Mouse (Mus musculus): ENCODE results near the gene Plod1. TPM values are rescaled to one million over a fixed set of nuclear protein-coding genes. Genes with fewer than 3 reads are reported as not detected.

Gene Plod1
- polyA plus RNA-seq, 1 experiment = 10.2 TPM

DNA sequence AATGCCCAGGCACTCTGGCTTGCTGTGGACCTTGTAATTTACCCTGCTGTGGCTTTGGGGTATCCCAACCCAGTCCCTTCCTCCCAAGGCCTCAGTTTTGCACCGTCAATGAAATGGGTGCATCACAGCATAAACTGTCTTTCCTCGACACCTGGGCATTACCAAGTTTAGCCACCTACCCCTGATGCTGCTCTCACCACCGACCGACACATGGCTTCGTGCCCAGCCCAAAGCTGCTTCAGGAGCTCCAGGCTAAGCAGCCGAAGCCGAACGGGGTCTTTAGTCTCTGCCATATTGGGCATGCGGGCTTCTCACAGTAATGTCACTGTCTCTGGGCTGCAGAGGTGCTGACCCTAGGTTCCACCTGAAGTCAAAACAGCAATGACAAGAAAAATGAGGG lies 70.5 kb downstream of the Plod1 start:
- no peak overlapping the region for H3K27ac ChIP-seq (ENCODE audit: control insufficient read depth, insufficient read depth, low read depth, low read length, poor library complexity)
- TF ChIP-seq CTCF (IDR thresholded peaks at IDR 0.05; ENCODE audit: control insufficient read depth, insufficient read depth, low read length) (no peak), POLR2A (IDR thresholded peaks at IDR 0.05; ENCODE audit: borderline replicate concordance, control insufficient read depth, low read depth, low read length) (no peak)

DNA sequence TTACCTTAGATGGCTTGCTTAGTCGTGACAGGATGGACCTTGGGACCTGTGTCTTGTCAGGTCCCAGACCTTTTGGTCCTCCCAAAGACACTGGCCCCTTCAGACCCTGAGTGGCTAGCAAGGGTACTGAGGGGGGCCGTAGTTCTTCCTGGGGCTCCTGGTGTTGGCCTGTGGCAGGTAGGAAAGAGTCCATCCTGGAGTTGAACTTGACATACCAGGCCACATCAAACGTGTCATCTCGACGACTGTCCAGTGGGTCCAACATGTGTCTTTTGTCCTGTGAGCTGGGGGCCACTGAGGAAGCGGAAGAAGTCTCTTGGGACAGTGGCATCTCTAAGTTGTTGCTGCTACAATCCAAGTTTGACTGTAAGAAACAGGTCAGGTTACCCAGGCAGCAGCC lies 70.9 kb downstream of the Plod1 start:
- TF ChIP-seq POLR2A (IDR thresholded peaks at IDR 0.05; ENCODE audit: borderline replicate concordance, control insufficient read depth, low read depth, low read length) (no peak), CTCF (IDR thresholded peaks at IDR 0.05; ENCODE audit: control insufficient read depth, insufficient read depth, low read length) (no peak)
- Histone ChIP-seq H3K4me3 (replicated peaks; ENCODE audit: control insufficient read depth, low read depth, low read length) (no peak overlapping the region), H3K27ac (ENCODE audit: control insufficient read depth, insufficient read depth, low read depth, low read length, poor library complexity) (no peak overlapping the region), H3K4me1 (ENCODE audit: control insufficient read depth, insufficient read depth, low read length) (peaks cover 3% of the 10 kb centered on the region; the same call in 1 of the 2 replicates)
- 92% methylated on average over 6 of the region's 6 CpGs for WGBS

More for the DNA sequence above, 70.5 kb downstream of the Plod1 start:
- Histone ChIP-seq H3K4me1 (ENCODE audit: control insufficient read depth, insufficient read depth, low read length) (peaks cover 3% of the 10 kb centered on the region; the same call in 1 of the 2 replicates), H3K4me3 (replicated peaks; ENCODE audit: control insufficient read depth, low read depth, low read length) (no peak overlapping the region)
- 91% methylated on average over 9 of the region's 9 CpGs for WGBS

DNA sequence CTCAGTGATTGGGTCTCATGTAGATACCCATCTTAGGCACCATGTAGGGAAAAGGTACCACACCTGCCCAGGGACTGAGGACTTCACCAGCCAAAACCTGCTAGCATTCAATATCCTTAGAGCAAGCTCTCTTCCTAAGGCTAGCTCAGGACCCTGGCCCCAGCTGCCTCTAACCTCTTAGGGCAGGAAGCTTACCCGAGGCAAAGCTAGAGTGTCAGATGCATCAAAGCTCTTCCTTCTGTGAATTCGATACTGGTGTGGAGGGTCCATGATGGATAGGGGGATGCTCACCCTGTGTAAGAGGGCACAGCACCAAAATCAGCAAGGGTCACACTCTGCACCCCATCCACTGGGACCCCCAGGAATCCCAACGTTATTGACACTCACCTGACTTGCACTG lies 74.5 kb downstream of the Plod1 start:
- Histone ChIP-seq H3K4me1 (ENCODE audit: control insufficient read depth, insufficient read depth, low read length) (no peaks in the 10 kb centered on the region), H3K27ac (ENCODE audit: control insufficient read depth, insufficient read depth, low read depth, low read length, poor library complexity) (no peak overlapping the region), H3K4me3 (replicated peaks; ENCODE audit: control insufficient read depth, low read depth, low read length) (no peak overlapping the region)
- 84% methylated on average over 3 of the region's 3 CpGs for WGBS
- TF ChIP-seq CTCF (IDR thresholded peaks at IDR 0.05; ENCODE audit: control insufficient read depth, insufficient read depth, low read length) (no peak), POLR2A (IDR thresholded peaks at IDR 0.05; ENCODE audit: borderline replicate concordance, control insufficient read depth, low read depth, low read length) (no peak)

Other genes with a start within 250 kb of the Plod1 start
- 2.3 TPM in 1 of 2 replicates, not detected in the other for gene Zfp534, start 234.2 kb downstream of the Plod1 start, polyA plus RNA-seq (2011; ENCODE audit: insufficient read depth, insufficient read length, low replicate concordance, missing spikeins)
- 6.1 and 13.8 TPM in 2 replicates for gene Zfp984, start 127.0 kb downstream of the Plod1 start, polyA plus RNA-seq (2011; ENCODE audit: insufficient read depth, insufficient read length, low replicate concordance, missing spikeins)
- 2.0 and 4.5 TPM in 2 replicates for gene Zfp933, start 88.4 kb downstream of the Plod1 start, polyA plus RNA-seq (2011; ENCODE audit: insufficient read depth, insufficient read length, low replicate concordance, missing spikeins)
- 88.5 and 129 TPM in 2 replicates for gene Miip, start 68.0 kb downstream of the Plod1 start, polyA plus RNA-seq (2011; ENCODE audit: insufficient read depth, insufficient read length, low replicate concordance, missing spikeins)
- 2.1 and 3.3 TPM in 2 replicates for gene Fv1, start 67.8 kb downstream of the Plod1 start, polyA plus RNA-seq (2011; ENCODE audit: insufficient read depth, insufficient read length, low replicate concordance, missing spikeins)
- 12.1 and 23.5 TPM in 2 replicates for gene Mfn2, start 32.1 kb downstream of the Plod1 start, polyA plus RNA-seq (2011; ENCODE audit: insufficient read depth, insufficient read length, low replicate concordance, missing spikeins)
- 12.4 and 19.6 TPM in 2 replicates for gene 2510039O18Rik, start 4.1 kb upstream of the Plod1 start, polyA plus RNA-seq (2011; ENCODE audit: insufficient read depth, insufficient read length, low replicate concordance, missing spikeins)
- gene Nppb, start 49.0 kb upstream of the Plod1 start, polyA plus RNA-seq (2011; ENCODE audit: insufficient read depth, insufficient read length, low replicate concordance, missing spikeins) = not detected in 2 replicates
- gene Nppa, start 64.0 kb upstream of the Plod1 start, polyA plus RNA-seq (2011; ENCODE audit: insufficient read depth, insufficient read length, low replicate concordance, missing spikeins) = not detected in 2 replicates
- gene Clcn6, start 102.1 kb upstream of the Plod1 start, polyA plus RNA-seq (2011; ENCODE audit: insufficient read depth, insufficient read length, low replicate concordance, missing spikeins) = 3.4 and 6.8 TPM in 2 replicates
- gene Mthfr, start 102.3 kb upstream of the Plod1 start, polyA plus RNA-seq (2011; ENCODE audit: insufficient read depth, insufficient read length, low replicate concordance, missing spikeins) = 5.2 and 9.6 TPM in 2 replicates
- 10.0 and 20.9 TPM in 2 replicates for gene Agtrap, start 151.3 kb upstream of the Plod1 start, polyA plus RNA-seq (2011; ENCODE audit: insufficient read depth, insufficient read length, low replicate concordance, missing spikeins)
- gene Mad2l2, start 193.6 kb upstream of the Plod1 start, polyA plus RNA-seq (2011; ENCODE audit: insufficient read depth, insufficient read length, low replicate concordance, missing spikeins) = 7.4 and 13.9 TPM in 2 replicates
- gene Draxin, start 193.9 kb upstream of the Plod1 start, polyA plus RNA-seq (2011; ENCODE audit: insufficient read depth, insufficient read length, low replicate concordance, missing spikeins) = 1.7 and 5.6 TPM in 2 replicates
- 3.4 and 11.2 TPM in 2 replicates for gene Fbxo6, start 215.4 kb upstream of the Plod1 start, polyA plus RNA-seq (2011; ENCODE audit: insufficient read depth, insufficient read length, low replicate concordance, missing spikeins)
- gene Fbxo44, start 223.7 kb upstream of the Plod1 start, polyA plus RNA-seq (2011; ENCODE audit: insufficient read depth, insufficient read length, low replicate concordance, missing spikeins) = 1.7 TPM in 1 of 2 replicates, not detected in the other
- not detected in 2 replicates for gene Fbxo2, start 223.9 kb upstream of the Plod1 start, polyA plus RNA-seq (2011; ENCODE audit: insufficient read depth, insufficient read length, low replicate concordance, missing spikeins)

Measured in bone marrow, adult 2 months (tissue).